Mouse (Mus musculus) adrenal gland, postnatal 0 days (tissue): ENCODE data around the gene Med8. TPM values are rescaled to one million over a fixed set of nuclear protein-coding genes. Genes with fewer than 3 reads are reported as not detected.

ENCODE experiments used
- polyA plus RNA-seq: library from polyadenylated mRNA; unstranded; fragments of >200 nt; fragmentation: Nextera tagmentation; extraction: Ambion mirVana; gene quantifications from 2 replicates; pipeline ENCODE4 v1.2.1, GENCODE M21; 2015

Gene Med8
- 52.4 and 78.9 TPM in 2 replicates for polyA plus RNA-seq

DNA sequence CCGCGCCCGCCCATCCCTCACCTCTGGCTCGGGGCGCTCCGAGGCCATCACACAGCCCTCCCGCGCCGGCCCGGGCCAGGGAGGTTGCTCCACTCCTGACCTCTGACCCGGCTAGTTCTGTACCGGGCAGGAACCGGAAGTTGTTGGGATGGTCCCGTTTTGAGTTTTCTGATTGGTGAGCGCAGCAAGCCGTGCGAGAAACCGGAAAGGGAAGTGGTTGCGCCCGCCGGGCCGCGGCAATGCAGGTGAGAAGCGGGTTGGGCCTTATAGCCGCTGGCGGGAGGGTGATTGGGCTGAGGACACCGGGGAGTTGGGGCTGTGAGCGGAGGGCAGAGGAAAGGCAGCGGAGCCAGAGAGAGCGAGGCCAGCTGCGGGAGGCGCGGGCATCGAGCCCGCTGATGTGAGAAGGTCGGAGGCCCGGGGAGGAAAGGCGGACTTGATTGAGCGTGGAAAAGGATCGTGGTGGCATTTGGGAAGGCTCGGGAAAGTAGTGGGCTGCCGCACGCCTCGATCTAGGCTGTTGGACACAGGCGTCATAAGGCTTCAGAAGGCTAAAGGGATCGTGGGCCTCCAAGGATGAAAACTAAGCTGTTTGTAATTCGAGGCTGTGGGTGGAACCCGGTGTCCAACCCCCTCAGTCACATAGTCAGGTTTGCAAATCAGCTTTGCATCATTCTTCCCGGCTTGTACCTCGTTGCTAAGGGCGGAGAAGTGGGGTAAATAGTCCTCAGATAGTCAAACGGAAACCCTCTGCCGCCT lies at the start of gene Med8, which contains the start of gene Szt2:
TSS of gene Med8 (plus strand) at position 196 of the 759 bp plus-strand sequence.
TSS of gene Szt2 (minus strand) at position 132 of the 759 bp plus-strand sequence.

DNA sequence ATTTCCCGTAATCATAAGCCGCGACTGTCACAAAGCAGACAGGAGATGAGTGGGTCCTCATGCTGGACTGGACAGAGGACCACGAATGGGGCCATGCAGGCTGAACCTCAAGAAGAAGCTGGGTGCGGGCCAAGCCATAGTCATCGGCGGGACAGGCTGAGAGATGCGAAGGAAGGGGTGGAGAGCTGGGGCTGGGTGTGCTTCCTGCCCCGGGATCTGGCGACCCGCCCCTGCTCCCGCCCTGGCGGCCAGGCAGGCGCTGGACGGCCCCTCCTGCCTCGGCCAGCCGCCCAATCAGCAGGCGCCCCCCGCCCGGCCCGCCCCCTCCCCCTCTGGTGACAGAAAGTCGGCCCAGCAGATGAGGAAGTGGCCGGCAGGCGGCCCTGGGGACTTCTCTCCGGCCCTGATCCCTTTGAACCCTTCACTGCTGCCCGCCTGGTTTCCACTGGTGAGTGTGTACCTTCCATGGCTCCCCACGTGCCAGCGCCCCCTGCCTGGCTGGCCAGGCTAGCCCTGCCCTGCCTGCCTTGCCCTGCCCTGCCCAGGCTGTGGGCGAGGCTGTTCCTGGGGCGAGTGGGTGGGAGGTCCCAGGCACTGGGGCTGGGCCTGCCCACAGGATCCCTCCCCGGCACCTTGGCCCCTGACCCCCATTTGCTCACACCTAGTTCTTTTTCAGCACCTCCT lies 18.8 kb downstream of the Med8 start, which contains the start of gene Elovl1:
TSS of gene Elovl1 (plus strand) at position 326 of the 684 bp plus-strand sequence.

DNA sequence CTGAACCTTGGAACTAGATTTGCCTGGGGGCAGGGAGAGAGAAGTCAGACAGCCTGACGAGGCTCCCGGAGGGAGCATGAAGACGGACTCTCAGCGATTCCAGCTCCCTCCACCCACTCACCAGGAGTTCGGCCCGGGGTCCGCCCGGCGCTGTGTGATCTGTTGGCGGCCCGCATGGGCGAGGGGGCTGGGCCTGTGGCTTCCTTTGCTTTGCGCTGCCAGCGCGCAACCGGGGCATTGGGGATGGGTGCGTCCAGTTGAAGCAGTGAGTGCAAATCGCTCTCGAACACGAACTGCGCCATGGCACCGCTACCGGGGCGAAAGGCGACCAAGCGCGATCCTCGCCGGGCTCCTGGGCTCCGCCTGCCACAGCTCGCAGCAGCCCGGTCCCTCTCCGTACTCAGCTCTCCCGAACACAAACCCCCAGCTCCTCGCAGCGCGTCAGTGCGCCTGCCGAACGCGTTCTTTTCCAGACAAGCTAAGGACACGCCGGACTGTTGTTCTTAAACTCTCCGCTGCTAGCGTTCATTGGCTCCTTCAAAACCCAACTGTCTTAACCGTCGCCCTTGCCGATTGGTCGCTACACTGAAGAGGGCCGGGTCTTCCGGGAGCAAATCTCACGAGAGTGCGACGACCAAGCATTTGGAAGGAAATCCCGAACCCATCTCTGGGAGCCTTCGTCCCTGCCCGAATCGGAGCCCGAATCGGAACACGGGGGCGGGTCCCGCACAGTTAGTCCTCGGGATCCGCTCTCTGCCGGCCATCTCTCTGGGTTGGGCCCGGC lies 27.9 kb downstream of the Med8 start, which contains the start of gene Cdc20:
TSS of gene Cdc20 (minus strand) at position 533 of the 784 bp plus-strand sequence.

DNA sequence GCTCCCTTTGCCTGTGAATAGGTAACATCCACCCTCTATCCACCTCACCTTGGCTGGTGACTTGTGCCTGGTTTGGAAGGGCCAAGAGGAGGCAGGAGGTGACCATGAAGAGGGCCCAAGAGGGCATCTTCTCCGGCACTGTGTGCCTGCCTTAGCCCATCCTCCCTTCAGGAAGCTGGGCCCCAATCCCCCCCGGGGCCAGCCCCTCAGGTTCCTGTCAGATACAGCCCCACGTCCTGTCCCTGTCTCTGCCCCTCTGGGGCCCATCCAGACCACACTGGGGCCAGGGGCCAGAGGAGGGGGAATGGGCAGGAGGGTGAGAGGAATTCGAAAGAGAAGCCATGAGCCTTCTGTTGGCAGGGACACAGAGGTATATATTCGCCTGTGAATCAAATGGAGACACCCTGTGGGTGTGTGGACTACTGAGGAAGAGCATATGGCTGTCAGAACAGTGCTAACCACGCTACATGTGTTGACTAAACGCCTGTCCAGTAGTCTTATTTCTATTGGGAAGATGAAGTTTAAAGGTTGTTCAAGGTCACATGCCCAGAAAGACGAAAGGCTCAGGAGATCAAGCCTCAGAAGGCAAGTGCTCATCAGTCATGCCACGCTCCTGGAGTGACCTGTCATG lies 48.3 kb downstream of the Med8 start, which contains the start of gene Mpl:
TSS of gene Mpl (minus strand) at position 169 of the 631 bp plus-strand sequence.

Other genes with a start within 250 kb of the Med8 start
- 16.9 and 22.3 TPM in 2 replicates for gene Kdm4a, start 229.3 kb upstream of the Med8 start, polyA plus RNA-seq
- gene Ptprf, start 117.9 kb upstream of the Med8 start, polyA plus RNA-seq, result 17.8 and 20.9 TPM in 2 replicates
- gene Szt2, start 64 bp upstream of the Med8 start, polyA plus RNA-seq, result 2.5 and 3.0 TPM in 2 replicates
- 62.9 and 106 TPM in 2 replicates for gene Elovl1, start 18.8 kb downstream of the Med8 start, polyA plus RNA-seq
- gene Cdc20, start 28.0 kb downstream of the Med8 start, polyA plus RNA-seq, result 36.8 and 46.6 TPM in 2 replicates
- 0.32 and 0.62 TPM in 2 replicates for gene Mpl, start 48.2 kb downstream of the Med8 start, polyA plus RNA-seq
- 12.7 and 25.6 TPM in 2 replicates for gene Tie1, start 80.7 kb downstream of the Med8 start, polyA plus RNA-seq
- gene 2610528J11Rik, start 117.7 kb downstream of the Med8 start, polyA plus RNA-seq, result 0.30 and 0.80 TPM in 2 replicates
- 0.93 and 1.2 TPM in 2 replicates for gene Tmem125, start 134.7 kb downstream of the Med8 start, polyA plus RNA-seq
- 0.12 and 0.65 TPM in 2 replicates for gene Cfap57, start 211.4 kb downstream of the Med8 start, polyA plus RNA-seq
- gene Ebna1bp2, start 211.5 kb downstream of the Med8 start, polyA plus RNA-seq, result 116 TPM in 2 replicates
- not detected in 2 replicates for gene Olfr62, start 249.6 kb downstream of the Med8 start, polyA plus RNA-seq